Mouse (Mus musculus) brown adipose tissue, adult 24 weeks (tissue): ENCODE results near the gene Ghsr. TPM values are rescaled to one million over a fixed set of nuclear protein-coding genes. Genes with fewer than 3 reads are reported as not detected.
"Not testable (repeated sequence)": the region's sequence is repeated elsewhere in the genome, so short reads cannot be mapped to it uniquely, and the experiment has no call there.

Experiments used
- H3K27ac ChIP-seq: fragments of 200-500 bp; replicated peaks from 2 replicates; pipeline ENCODE4 v1.5.1; 2012; ENCODE audit warnings: low read depth, mild to moderate bottlenecking, low read length
- H3K4me1 ChIP-seq: fragments of 200-500 bp; 2 replicates; pipeline ENCODE4 v1.6.1; 2012; ENCODE audit warnings: low read length, mixed read lengths; ENCODE audit not compliant: control insufficient read depth, insufficient read depth, insufficient read length
- H3K4me3 ChIP-seq: fragments of 200-500 bp; 2 replicates; pipeline ENCODE4 v1.5.1; 2012; ENCODE audit warnings: low read depth, mild to moderate bottlenecking, low read length, moderate library complexity; ENCODE audit not compliant: insufficient read depth
- polyA plus RNA-seq: library from polyadenylated mRNA; stranded (reverse); fragments of >200 nt; gene quantifications from 2 replicates; pipeline ENCODE4 v1.2.4, GENCODE M21; 2012; ENCODE audit not compliant: missing spikeins, insufficient read depth, insufficient read length

Ghsr gene
- polyA plus RNA-seq, 1 experiment = not detected

- H3K4me1 ChIP-seq = peaks cover 3% of the 10 kb centered on the region; the same call in 1 of the 2 replicates
- no peak overlapping the region for H3K4me3 ChIP-seq
- no peak overlapping the region for H3K27ac ChIP-seq
These were observed 837 bp downstream of the Ghsr start for GRCm38 (mm10) chr3:27371725-27372650.

GRCm38 (mm10) chr3:27374396-27374795, 3.2 kb downstream of the Ghsr start:
- H3K4me1 ChIP-seq = peaks cover 3% of the 10 kb centered on the region; the same call in 1 of the 2 replicates

GRCm38 (mm10) chr3:27377935-27378334, 6.8 kb downstream of the Ghsr start:
- no peak overlapping the region for H3K4me3 ChIP-seq
- H3K27ac ChIP-seq = no peak overlapping the region
- no peaks in the 10 kb centered on the region for H3K4me1 ChIP-seq

More at GRCm38 (mm10) chr3:27374396-27374795, 3.2 kb downstream of the Ghsr start:
- no peak overlapping the region for H3K27ac ChIP-seq
- H3K4me3 ChIP-seq = no peak overlapping the region

- Histone ChIP-seq H3K27ac (no peak overlapping the region), H3K4me3 (no peak overlapping the region), H3K4me1 (no peaks in the 10 kb centered on the region)
These were observed 13.7 kb downstream of the Ghsr start for GRCm38 (mm10) chr3:27384836-27385235.

GRCm38 (mm10) chr3:27389923-27390322, 18.8 kb downstream of the Ghsr start:
- no peaks in the 10 kb centered on the region for H3K4me1 ChIP-seq
- H3K27ac ChIP-seq = no peak overlapping the region
- no peak overlapping the region for H3K4me3 ChIP-seq

GRCm38 (mm10) chr3:27400996-27401395, 29.8 kb downstream of the Ghsr start:
- H3K4me1 ChIP-seq, H3K27ac ChIP-seq, H3K4me3 ChIP-seq: not testable (repeated sequence)

- Histone ChIP-seq H3K4me3 (no peak overlapping the region), H3K4me1 (no peaks in the 10 kb centered on the region), H3K27ac (no peak overlapping the region)
These were observed 35.3 kb downstream of the Ghsr start for GRCm38 (mm10) chr3:27406440-27406839.

GRCm38 (mm10) chr3:27408564-27408963, 37.4 kb downstream of the Ghsr start:
- Histone ChIP-seq H3K27ac (no peak overlapping the region), H3K4me3 (no peak overlapping the region), H3K4me1 (no peaks in the 10 kb centered on the region)

GRCm38 (mm10) chr3:27411286-27411685, 40.1 kb downstream of the Ghsr start:
- Histone ChIP-seq H3K27ac (no peak overlapping the region), H3K4me1 (no peaks in the 10 kb centered on the region), H3K4me3 (no peak overlapping the region)

GRCm38 (mm10) chr3:27413566-27413965, 42.4 kb downstream of the Ghsr start:
- Histone ChIP-seq H3K4me1 (no peaks in the 10 kb centered on the region), H3K4me3 (no peak overlapping the region), H3K27ac (no peak overlapping the region)

GRCm38 (mm10) chr3:27416786-27417185, 45.6 kb downstream of the Ghsr start:
- no peaks in the 10 kb centered on the region for H3K4me1 ChIP-seq

GRCm38 (mm10) chr3:27418602-27419001, 47.5 kb downstream of the Ghsr start:
- no peaks in the 10 kb centered on the region for H3K4me1 ChIP-seq
- no peak overlapping the region for H3K4me3 ChIP-seq
- no peak overlapping the region for H3K27ac ChIP-seq

More at GRCm38 (mm10) chr3:27416786-27417185, 45.6 kb downstream of the Ghsr start:
- H3K27ac ChIP-seq = no peak overlapping the region
- H3K4me3 ChIP-seq = no peak overlapping the region

- Histone ChIP-seq H3K4me1 (no peaks in the 10 kb centered on the region), H3K4me3 (no peak overlapping the region), H3K27ac (no peak overlapping the region)
These were observed 50.8 kb downstream of the Ghsr start for GRCm38 (mm10) chr3:27421980-27422379.

- H3K27ac ChIP-seq = no peak overlapping the region
- no peaks in the 10 kb centered on the region for H3K4me1 ChIP-seq
These were observed 51.4 kb downstream of the Ghsr start for GRCm38 (mm10) chr3:27422521-27422920.

GRCm38 (mm10) chr3:27424049-27424667, 53.0 kb downstream of the Ghsr start:
- H3K27ac ChIP-seq = no peak overlapping the region
- no peak overlapping the region for H3K4me3 ChIP-seq
- no peaks in the 10 kb centered on the region for H3K4me1 ChIP-seq

More at GRCm38 (mm10) chr3:27422521-27422920, 51.4 kb downstream of the Ghsr start:
- no peak overlapping the region for H3K4me3 ChIP-seq
